Mouse (Mus musculus) neural tube, embryonic 12.5 days (tissue): ENCODE results near the gene Tbc1d17. TPM values are rescaled to one million over a fixed set of nuclear protein-coding genes. Genes with fewer than 3 reads are reported as not detected.
A peak's percentile ranks its signal among the peaks of the same experiment; 100 is the strongest.

ENCODE experiments used
- ATAC-seq: fragments of 200-750 bp; cut with Nextera tagmentation; 2 replicates; pipeline ENCODE4 v1.8.0; 2017; ENCODE audit warnings: low read depth, mild to moderate bottlenecking, moderate TSS enrichment, moderate library complexity; ENCODE audit not compliant: low FRiP score
- H3K27ac ChIP-seq: fragments of 300-500 bp; sonication (generic); 2 replicates; pipeline ENCODE4 v1.5.1; 2016
- H3K27me3 ChIP-seq: fragments of 300-500 bp; sonication (generic); replicated peaks from 2 replicates; pipeline ENCODE4 v1.6.1; 2016; ENCODE audit warnings: mild to moderate bottlenecking
- H3K36me3 ChIP-seq: fragments of 300-500 bp; sonication (generic); 2 replicates; pipeline ENCODE4 v1.6.1; 2016; ENCODE audit warnings: mild to moderate bottlenecking
- H3K4me1 ChIP-seq: fragments of 300-500 bp; sonication (generic); 2 replicates; pipeline ENCODE4 v1.6.1; 2016
- H3K4me2 ChIP-seq: fragments of 300-500 bp; sonication (generic); replicated peaks from 2 replicates; pipeline ENCODE4 v1.6.1; 2016; ENCODE audit warnings: mild to moderate bottlenecking
- H3K4me3 ChIP-seq: fragments of 300-500 bp; sonication (generic); 2 replicates; pipeline ENCODE4 v1.5.1; 2016
- H3K9ac ChIP-seq: fragments of 300-500 bp; sonication (generic); 2 replicates; pipeline ENCODE4 v1.6.1; 2016; ENCODE audit warnings: mild to moderate bottlenecking
- H3K9me3 ChIP-seq: fragments of 300-500 bp; sonication (generic); 2 replicates; pipeline ENCODE4 v1.6.1; 2016; ENCODE audit warnings: mild to moderate bottlenecking
- WGBS: fragments of 180-500 bp; shearing (Covaris S2); methylation state at CpG from one replicate; pipeline ENCODE4 v1.1.7; 2016; 5-methylcytosine and 5-hydroxymethylcytosine counted together
- polyA plus RNA-seq: library from polyadenylated mRNA; unstranded; fragments of >200 nt; fragmentation: Nextera tagmentation; extraction: Ambion mirVana; gene quantifications from 2 replicates; pipeline ENCODE4 v1.2.1, GENCODE M21; 2016

Tbc1d17 gene
- polyA plus RNA-seq, 1 experiment from 2014 or later = 95.4 TPM

GRCm38 (mm10) chr7:44849416-44850111 lies 685 bp upstream of the Tbc1d17 start:
- ATAC-seq = peak; percentile 73
- Histone ChIP-seq H3K27ac (peak overlapping the region; percentile 81), H3K4me3 (peak overlapping the region; percentile 84), H3K9me3 (no peaks in the 10 kb centered on the region), H3K4me2 (peak overlapping the region; percentile 88), H3K9ac (peak overlapping the region; percentile 83), H3K36me3 (peaks cover 33% of the 10 kb centered on the region), H3K27me3 (no peaks in the 10 kb centered on the region), H3K4me1 (peaks cover 49% of the 10 kb centered on the region)
- under 1% methylated on average over 41 of the region's 41 CpGs for WGBS

- WGBS = 82% methylated on average over 5 of the region's 5 CpGs
- ATAC-seq = no peak
- Histone ChIP-seq H3K4me1 (peaks cover 32% of the 10 kb centered on the region), H3K36me3 (peaks cover 46% of the 10 kb centered on the region), H3K4me2 (peak overlapping the region; percentile 88), H3K9me3 (no peaks in the 10 kb centered on the region), H3K9ac (peak overlapping the region; percentile 49), H3K27me3 (no peaks in the 10 kb centered on the region), H3K27ac (no peak overlapping the region), H3K4me3 (peak overlapping the region; percentile 84)
Observed at GRCm38 (mm10) chr7:44847772-44848171, 1.1 kb downstream of the Tbc1d17 start.

GRCm38 (mm10) chr7:44846804-44847203 lies 2.1 kb downstream of the Tbc1d17 start:
- Histone ChIP-seq H3K4me1 (peaks cover 30% of the 10 kb centered on the region), H3K36me3 (peaks cover 52% of the 10 kb centered on the region), H3K4me3 (no peak overlapping the region), H3K9ac (no peak overlapping the region), H3K4me2 (no peak overlapping the region), H3K27ac (no peak overlapping the region), H3K9me3 (no peaks in the 10 kb centered on the region), H3K27me3 (peaks cover 7% of the 10 kb centered on the region; the same call in 1 of the 2 replicates)
- WGBS = 93% methylated on average over 7 of the region's 7 CpGs
- no peak for ATAC-seq

- H3K36me3 ChIP-seq = peaks cover 66% of the 10 kb centered on the region
- WGBS = 93% methylated on average over 10 of the region's 10 CpGs
- H3K9me3 ChIP-seq = no peaks in the 10 kb centered on the region
- no peak overlapping the region for H3K4me3 ChIP-seq
- no peak overlapping the region for H3K27ac ChIP-seq
- no peak for ATAC-seq
- peaks cover 19% of the 10 kb centered on the region for H3K4me1 ChIP-seq
- no peak overlapping the region for H3K9ac ChIP-seq
- H3K27me3 ChIP-seq = peaks cover 24% of the 10 kb centered on the region
- H3K4me2 ChIP-seq = no peak overlapping the region
Observed at GRCm38 (mm10) chr7:44845006-44845405, 3.9 kb downstream of the Tbc1d17 start.

GRCm38 (mm10) chr7:44841825-44842463 lies 6.9 kb downstream of the Tbc1d17 start:
- Histone ChIP-seq H3K4me3 (no peak overlapping the region), H3K27ac (no peak overlapping the region), H3K36me3 (peaks cover 66% of the 10 kb centered on the region), H3K27me3 (peaks cover 45% of the 10 kb centered on the region), H3K9ac (no peak overlapping the region), H3K4me1 (peaks cover 14% of the 10 kb centered on the region), H3K9me3 (no peaks in the 10 kb centered on the region), H3K4me2 (no peak overlapping the region)
- 92% methylated on average over 8 of the region's 8 CpGs for WGBS
- no peak for ATAC-seq

- peaks cover 45% of the 10 kb centered on the region for H3K27me3 ChIP-seq
- H3K9me3 ChIP-seq = no peaks in the 10 kb centered on the region
- peaks cover 14% of the 10 kb centered on the region for H3K4me1 ChIP-seq
- peak overlapping the region; percentile 60; the same call in 1 of the 2 replicates for H3K4me2 ChIP-seq
- peak overlapping the region; percentile 23; the same call in 1 of the 2 replicates for H3K4me3 ChIP-seq
- no peak overlapping the region for H3K9ac ChIP-seq
- WGBS = 51% methylated on average over 14 of the region's 14 CpGs
- peaks cover 51% of the 10 kb centered on the region for H3K36me3 ChIP-seq
- no peak for ATAC-seq
- H3K27ac ChIP-seq = no peak overlapping the region
Observed at GRCm38 (mm10) chr7:44840426-44840825, 8.5 kb downstream of the Tbc1d17 start.

- Histone ChIP-seq H3K4me3 (peak overlapping the region; percentile 23), H3K4me1 (peaks cover 14% of the 10 kb centered on the region), H3K9me3 (no peaks in the 10 kb centered on the region), H3K4me2 (peak overlapping the region; percentile 60), H3K27me3 (peaks cover 45% of the 10 kb centered on the region), H3K36me3 (peaks cover 43% of the 10 kb centered on the region), H3K27ac (no peak overlapping the region), H3K9ac (peak overlapping the region; percentile 40; the same call in 1 of the 2 replicates)
- ATAC-seq = peak; percentile 62
- WGBS = 2% methylated on average over 58 of the region's 58 CpGs
Observed at GRCm38 (mm10) chr7:44839491-44840191, 9.2 kb downstream of the Tbc1d17 start.

- no peaks in the 10 kb centered on the region for H3K9me3 ChIP-seq
- peaks cover 38% of the 10 kb centered on the region for H3K36me3 ChIP-seq
- peak; percentile 27 for ATAC-seq
- H3K9ac ChIP-seq = peak overlapping the region; percentile 40; the same call in 1 of the 2 replicates
- H3K4me3 ChIP-seq = peak overlapping the region; percentile 23
- WGBS = 29% methylated on average over 11 of the region's 11 CpGs
- peaks cover 45% of the 10 kb centered on the region for H3K27me3 ChIP-seq
- H3K4me1 ChIP-seq = peaks cover 14% of the 10 kb centered on the region
- H3K4me2 ChIP-seq = peak overlapping the region; percentile 60
- H3K27ac ChIP-seq = no peak overlapping the region
Observed at GRCm38 (mm10) chr7:44839171-44839490, 9.7 kb downstream of the Tbc1d17 start.

- Histone ChIP-seq H3K36me3 (peaks cover 27% of the 10 kb centered on the region), H3K9me3 (no peaks in the 10 kb centered on the region), H3K4me1 (peaks cover 14% of the 10 kb centered on the region), H3K27ac (no peak overlapping the region), H3K9ac (no peak overlapping the region), H3K27me3 (peaks cover 45% of the 10 kb centered on the region), H3K4me2 (no peak overlapping the region), H3K4me3 (no peak overlapping the region)
- WGBS = 89% methylated on average over 6 of the region's 6 CpGs
- no peak for ATAC-seq
Observed at GRCm38 (mm10) chr7:44838073-44838472, 10.8 kb downstream of the Tbc1d17 start.

- H3K4me3 ChIP-seq = no peak overlapping the region
- no peak overlapping the region for H3K27ac ChIP-seq
- H3K9me3 ChIP-seq = no peaks in the 10 kb centered on the region
- H3K4me1 ChIP-seq = peaks cover 14% of the 10 kb centered on the region
- no peak overlapping the region for H3K4me2 ChIP-seq
- no peak for ATAC-seq
- peaks cover 19% of the 10 kb centered on the region for H3K36me3 ChIP-seq
- no peak overlapping the region for H3K9ac ChIP-seq
- WGBS = 85% methylated on average over 9 of the region's 9 CpGs
- H3K27me3 ChIP-seq = peaks cover 35% of the 10 kb centered on the region
Observed at GRCm38 (mm10) chr7:44836423-44837053, 12.3 kb downstream of the Tbc1d17 start.

- WGBS = 44% methylated on average over 3 of the region's 3 CpGs
Observed at GRCm38 (mm10) chr7:44836016-44836404, 12.9 kb downstream of the Tbc1d17 start.

More at GRCm38 (mm10) chr7:44836016-44836404, 12.9 kb downstream of the Tbc1d17 start:
- H3K36me3 ChIP-seq = peaks cover 20% of the 10 kb centered on the region
- no peak overlapping the region for H3K4me3 ChIP-seq
- H3K27ac ChIP-seq = no peak overlapping the region
- H3K4me1 ChIP-seq = peaks cover 14% of the 10 kb centered on the region
- ATAC-seq = no peak
- H3K27me3 ChIP-seq = peaks cover 31% of the 10 kb centered on the region
- no peaks in the 10 kb centered on the region for H3K9me3 ChIP-seq
- H3K4me2 ChIP-seq = no peak overlapping the region
- no peak overlapping the region for H3K9ac ChIP-seq
